18 mouse cellular contexts compared by ENCODE assay signal in genomic region chr2:12815339-12815738, GRCm38 (mm10).
DNase-seq lines count a peak whose midpoint lies in the region; TF ChIP-seq lines count a peak whose summit lies in the region.
"Had no signal": no experiment of that assay in that cellular context is flagged by ENCODE, and none has a peak within 500 bp of the region (broad histone marks: within the 10 kb centered on the region; RNA-seq: fewer than 3 reads in every experiment).

No protein-coding gene starts in this region.

- no peaks in the 10 kb centered on the region for H3K4me1 ChIP-seq in heart, embryonic 10.5 days
- H3K4me1 ChIP-seq: embryonic facial prominence, embryonic 13.5 days; forebrain, embryonic 12.5 days; hindbrain, embryonic 15.5 days had no signal

- WGBS in heart, embryonic 10.5 days, result 79% methylated on average over 5 of the region's 5 CpGs

- TF ChIP-seq POLR2A in brain, embryonic 14.5 days (IDR thresholded peaks at IDR 0.05; ENCODE audit: borderline replicate concordance, extremely low read depth, insufficient read depth, insufficient read length, poor library complexity, severe bottlenecking), result no peak

- H3K4me3 ChIP-seq in heart, embryonic 10.5 days, result no peak overlapping the region
- H3K4me3 ChIP-seq: embryonic facial prominence, embryonic 13.5 days; forebrain, embryonic 12.5 days; gastrocnemius, adult 2 months; heart, embryonic 13.5 days; hindbrain, embryonic 15.5 days had no signal

- TF ChIP-seq CTCF in brain, embryonic 14.5 days (IDR thresholded peaks at IDR 0.05; ENCODE audit: borderline replicate concordance, extremely low read depth, insufficient read depth, insufficient read length), result no peak

- no peaks in the 10 kb centered on the region for H3K36me3 ChIP-seq in heart, embryonic 10.5 days
- H3K36me3 ChIP-seq: embryonic facial prominence, embryonic 13.5 days; forebrain, embryonic 12.5 days; heart, embryonic 13.5 days; hindbrain, embryonic 15.5 days had no signal

- no peaks in the 10 kb centered on the region for H3K9me3 ChIP-seq in heart, embryonic 10.5 days
- H3K9me3 ChIP-seq: embryonic facial prominence, embryonic 13.5 days; forebrain, embryonic 12.5 days; heart, embryonic 13.5 days; hindbrain, embryonic 15.5 days had no signal

- DNase-seq in layer of hippocampus, adult 11-12 months (ENCODE audit: low spot score), result peak; percentile 44
- DNase-seq in layer of hippocampus, postnatal 25 days (ENCODE audit: extremely low spot score in 1 of 2, low spot score in 1 of 2), result no peak
- DNase-seq in left cerebral cortex, postnatal 25 days (ENCODE audit: low spot score in 2 of 2), result peak; percentile 6 to 36
- no peak for DNase-seq in left cerebral cortex, adult 11 months (ENCODE audit: low spot score)
- peak; percentile 5 for DNase-seq in brain, embryonic 14.5 days (ENCODE audit: low read depth)
- DNase-seq in telencephalon, adult 2 months (ENCODE audit: low read depth, low spot score), result peak; percentile 34
- DNase-seq in heart, embryonic 10.5 days (ENCODE audit: low spot score), result no peak
- DNase-seq: adrenal gland, adult 8-10 months; cerebellum, adult 18-20 months; cerebellum, adult 9-11 months; cerebellum, postnatal 36 days; gastrocnemius, adult 2 months; gastrocnemius, postnatal 25 days; heart, postnatal 36 days had no signal

- no peak overlapping the region for H3K27ac ChIP-seq in heart, embryonic 10.5 days
- H3K27ac ChIP-seq: embryonic facial prominence, embryonic 13.5 days; forebrain, embryonic 12.5 days; gastrocnemius, adult 2 months; heart, embryonic 13.5 days; hindbrain, embryonic 15.5 days had no signal

- intact Hi-C loops in left cerebral cortex, postnatal 25 days (cut with DNase I), result no loop called here

- no peaks in the 10 kb centered on the region for H3K27me3 ChIP-seq in heart, embryonic 10.5 days (ENCODE audit: insufficient read depth, poor library complexity, severe bottlenecking)
- H3K27me3 ChIP-seq: embryonic facial prominence, embryonic 13.5 days; forebrain, embryonic 12.5 days; heart, embryonic 13.5 days; hindbrain, embryonic 15.5 days had no signal

Comparison
In these comparisons a context has a peak if more than half of its experiments do, and no peak if none do; other contexts are left out.
1. DNase-seq: peak in layer of hippocampus, adult 11-12 months (single experiment), left cerebral cortex, postnatal 25 days (2 of 2), brain, embryonic 14.5 days (single experiment) and telencephalon, adult 2 months (single experiment); none in layer of hippocampus, postnatal 25 days (0 of 2), left cerebral cortex, adult 11 months (single experiment) and heart, embryonic 10.5 days (single experiment).